Mouse (Mus musculus): Measurements from ENCODE around the gene Nfia.

DNA sequence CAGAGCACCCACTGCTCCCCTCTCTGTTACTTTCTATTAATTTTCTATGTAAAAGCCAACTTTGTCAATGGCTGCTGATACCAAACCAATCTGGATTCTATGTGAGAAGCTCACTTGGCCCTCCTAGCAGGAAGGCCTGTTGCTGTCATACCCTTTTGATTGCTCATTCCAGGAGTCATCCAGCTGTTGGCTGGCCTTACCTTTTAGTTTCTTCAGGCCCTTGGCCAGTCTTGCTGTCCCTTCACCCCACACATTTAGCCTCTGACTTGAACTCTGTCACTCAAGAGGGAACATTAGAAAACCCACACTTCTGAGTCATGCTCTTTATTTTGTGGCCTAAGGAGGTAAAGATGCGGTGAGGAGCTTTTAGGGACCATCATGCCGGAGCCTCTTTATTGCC is 91.7 kb downstream of the Nfia start:
- TF ChIP-seq POLR2A (IDR thresholded peaks at IDR 0.05; ENCODE audit: control insufficient read depth, low read depth, low read length): no peak
- no peak for TF ChIP-seq CTCF (IDR thresholded peaks at IDR 0.05; ENCODE audit: control insufficient read depth, insufficient read depth, insufficient replicate concordance, low read depth, low read length)
